Mouse (Mus musculus) heart, adult 10 weeks (tissue): Measurements from ENCODE around the gene Mybpc1. TPM values are rescaled to one million over a fixed set of nuclear protein-coding genes. Genes with fewer than 3 reads are reported as not detected.

Experiments
- polyA plus RNA-seq: library from polyadenylated mRNA; stranded (reverse); fragments of 350-450 nt; fragmentation: Illumina TruSeq; extraction: RNeasy Lipid Tissue Mini Kit (QIAGEN cat#74804); gene quantifications from one replicate; pipeline ENCODE4 v1.2.3, GENCODE M21; 2014; ENCODE audit warnings: low read depth, low replicate concordance

Mybpc1 gene
- polyA plus RNA-seq, result 0.58 TPM

GRCm38 (mm10) chr10:88604943-88605342 lies at the start of gene Mybpc1:
Gene Mybpc1 (minus strand): TSS chr10:88605152.

GRCm38 (mm10) chr10:88503421-88504314 lies 101.3 kb downstream of the Mybpc1 start, which contains the start of gene Chpt1:
Gene Chpt1 (minus strand): TSS chr10:88504073.

Other genes starting within 250 kb of the Mybpc1 start
- 4.6 TPM for gene Dram1, start 226.1 kb downstream of the Mybpc1 start, polyA plus RNA-seq
- gene Gnptab, start 226.0 kb downstream of the Mybpc1 start, polyA plus RNA-seq, result 17.9 TPM
- not detected for gene Sycp3, start 145.6 kb downstream of the Mybpc1 start, polyA plus RNA-seq
- gene Chpt1, start 101.1 kb downstream of the Mybpc1 start, polyA plus RNA-seq, result 350 TPM
- 0.86 TPM for gene Spic, start 79.9 kb upstream of the Mybpc1 start, polyA plus RNA-seq
- gene Arl1, start 125.7 kb upstream of the Mybpc1 start, polyA plus RNA-seq, result 115 TPM
- 8.3 TPM for gene Utp20, start 221.7 kb upstream of the Mybpc1 start, polyA plus RNA-seq